Mouse (Mus musculus) frontal cortex, adult 2 months (tissue): Measurements from ENCODE around the gene C1qtnf1. TPM values are rescaled to one million over a fixed set of nuclear protein-coding genes. Genes with fewer than 3 reads are reported as not detected.
A peak's percentile ranks its signal among the peaks of the same experiment; 100 is the strongest.
"Not testable (repeated sequence)": the region's sequence is repeated elsewhere in the genome, so short reads cannot be mapped to it uniquely, and the experiment has no call there.

Experiments used
- DNase-seq, 2 experiments: peaks; one replicate each; pipeline ENCODE4 v3.0.0; 2022; ENCODE audit warnings: low spot score in 1 of 2; ENCODE audit errors: extremely low spot score in 1 of 2
- polyA plus RNA-seq: library from polyadenylated mRNA; depleted of rRNA; stranded (reverse); fragments of >200 nt; gene quantifications from 2 replicates; pipeline ENCODE4 v1.2.3, GENCODE M21; 2012; rRNA removed

Gene C1qtnf1
- 2.6 and 3.4 TPM in 2 replicates for polyA plus RNA-seq

- DNase-seq, result peak in 1 of 2 experiments; percentile 15
Observed at GRCm38 (mm10) chr11:118427986-118428385, at the start of gene C1qtnf1. C1qtnf1 (plus strand) TSS chr11:118428203.

DNA sequence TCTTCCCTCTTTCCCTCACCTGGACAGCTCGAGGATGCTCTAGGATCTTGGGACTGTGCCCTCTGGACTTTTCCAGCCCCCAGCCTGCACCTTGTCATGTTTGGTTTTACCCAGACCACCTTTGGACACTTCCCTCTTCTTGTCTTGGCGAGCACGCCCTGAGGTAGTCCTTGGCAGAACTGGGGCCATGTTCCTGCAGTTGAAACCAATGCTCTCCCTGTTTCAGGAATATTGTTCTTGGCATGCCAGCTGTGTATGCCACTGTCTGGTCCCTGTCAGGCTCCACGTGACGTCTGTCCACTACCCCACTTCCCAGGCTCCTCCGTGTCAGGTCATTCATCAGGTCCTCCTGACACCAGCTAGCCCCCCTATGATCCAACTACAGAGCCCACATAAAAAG, 49.3 kb upstream of the C1qtnf1 start:
- no peak for DNase-seq

- DNase-seq, result peak in 1 of 2 experiments; percentile 94
Observed at GRCm38 (mm10) chr11:118379251-118380009, 48.6 kb upstream of the C1qtnf1 start.

DNA sequence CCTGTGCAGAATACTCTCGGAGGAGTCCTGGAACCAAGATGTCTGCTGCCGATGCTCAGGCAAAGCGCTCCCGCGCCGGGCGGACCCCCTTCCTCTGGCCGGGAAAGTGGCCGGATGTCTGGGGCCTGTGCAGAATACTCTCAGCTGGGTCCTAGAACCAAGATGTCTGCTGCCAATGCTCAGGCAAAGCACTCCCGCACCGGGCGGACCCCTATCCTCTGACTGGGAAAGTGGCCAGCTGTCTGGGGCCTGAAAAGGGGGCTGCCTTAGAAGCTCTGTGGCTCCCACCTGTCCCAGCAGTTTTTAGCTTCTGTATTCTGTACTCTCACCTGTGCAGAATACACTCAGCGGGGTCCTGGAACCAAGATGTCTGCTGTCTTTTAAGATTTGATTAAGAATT, 40.2 kb upstream of the C1qtnf1 start:
- not testable (repeated sequence) for DNase-seq

- no peak for DNase-seq
Observed at GRCm38 (mm10) chr11:118393991-118394390, 34.0 kb upstream of the C1qtnf1 start.

DNA sequence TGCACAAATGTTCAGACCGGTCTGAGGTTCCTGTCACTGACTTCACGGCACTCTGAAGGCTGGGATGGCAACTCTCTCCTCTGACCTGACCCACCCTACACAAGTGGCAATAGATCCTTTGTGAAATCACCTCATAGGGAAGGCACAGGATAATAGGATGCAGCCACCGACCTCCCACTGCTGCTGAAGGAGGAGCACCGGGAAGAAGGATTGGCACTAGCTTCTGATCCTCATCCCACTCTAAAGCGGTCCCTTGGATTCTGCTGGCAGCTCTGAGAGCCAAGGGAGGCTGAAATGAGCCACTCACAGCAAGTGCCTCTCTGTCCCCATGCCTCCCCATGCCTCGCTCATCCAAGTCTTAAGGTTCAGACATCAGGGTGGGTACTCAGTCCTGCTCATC, 33.5 kb upstream of the C1qtnf1 start:
- DNase-seq, result no peak

GRCm38 (mm10) chr11:118397806-118398530, 30.0 kb upstream of the C1qtnf1 start:
- DNase-seq, result no peak

DNA sequence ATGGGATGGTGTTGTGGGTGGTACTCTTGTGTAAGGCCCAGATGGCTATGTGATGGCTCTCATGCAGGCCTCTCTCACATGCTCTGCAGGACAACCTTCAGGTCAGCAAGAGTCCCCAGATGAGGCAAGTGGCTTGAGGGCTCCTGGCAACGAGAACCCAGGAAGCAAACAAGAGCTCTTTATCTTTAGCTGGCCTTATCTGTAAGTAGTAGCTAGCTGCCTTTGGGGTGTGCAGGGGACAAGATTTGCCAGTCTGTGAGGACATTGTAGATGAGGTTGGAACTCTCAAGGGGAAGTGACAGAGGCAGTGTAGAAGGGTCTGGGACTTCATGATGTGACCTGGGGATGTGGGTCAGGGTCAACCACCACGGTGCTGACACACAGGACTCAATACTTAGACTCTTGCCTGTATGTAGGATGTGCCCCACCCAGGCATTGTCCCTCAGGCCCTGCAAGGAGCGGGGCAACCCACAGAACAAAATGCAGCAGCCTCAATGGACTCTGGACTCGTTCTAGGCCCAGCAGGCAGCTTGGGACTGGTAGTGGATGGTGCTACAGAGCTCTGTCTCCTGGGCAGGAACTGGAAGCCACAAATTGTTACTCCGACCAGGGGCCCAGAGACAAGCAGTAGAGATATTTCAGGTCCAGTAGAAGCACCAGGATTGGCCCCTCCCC, 28.0 kb upstream of the C1qtnf1 start:
- no peak for DNase-seq

- no peak for DNase-seq
Observed at GRCm38 (mm10) chr11:118400566-118400936, 27.5 kb upstream of the C1qtnf1 start.

DNA sequence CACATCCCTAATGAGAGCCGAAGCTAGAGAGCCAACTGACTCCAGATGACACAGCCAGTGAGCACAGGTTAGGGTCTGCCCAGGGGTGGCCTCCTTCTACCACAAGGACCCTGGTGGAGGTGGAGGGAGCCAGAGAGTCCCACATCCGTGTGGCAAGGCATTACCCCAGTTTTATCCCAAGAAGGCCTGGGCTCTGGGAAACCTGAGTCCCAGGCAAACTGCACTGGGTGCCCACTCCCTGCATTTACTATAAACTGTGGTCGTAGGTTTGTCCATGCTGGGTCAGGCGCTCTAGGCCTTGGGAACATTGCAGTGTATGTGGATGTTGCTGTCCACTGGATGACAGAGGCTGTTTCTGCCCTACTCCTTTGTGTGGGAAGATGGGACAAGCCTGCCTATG, 26.8 kb upstream of the C1qtnf1 start:
- no peak for DNase-seq

DNA sequence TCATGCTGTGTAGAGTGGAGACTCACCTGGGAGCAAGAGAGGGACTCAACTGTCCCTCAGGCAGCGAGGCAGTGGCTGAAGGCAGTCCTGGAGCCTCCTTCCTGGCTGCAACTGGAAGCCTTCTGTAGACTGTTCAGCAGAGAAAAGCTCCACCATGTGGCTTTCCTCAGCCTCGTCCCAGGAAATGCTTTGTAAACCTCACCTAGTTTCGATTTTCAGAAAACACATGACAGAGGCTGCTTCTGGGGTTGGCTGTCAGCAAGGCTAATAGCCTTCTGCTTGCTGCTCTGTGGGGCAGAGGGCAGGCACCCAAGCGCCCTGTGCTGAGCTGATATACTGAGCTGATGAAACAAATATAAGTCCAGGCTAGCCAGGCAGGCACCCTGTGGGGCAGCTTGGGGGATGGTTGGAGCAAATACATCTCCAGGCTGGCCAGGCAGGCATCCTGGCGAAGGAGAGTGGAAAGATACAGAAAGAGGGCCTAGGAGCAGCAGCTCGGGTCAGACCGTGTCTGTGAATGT, 26.2 kb upstream of the C1qtnf1 start, which contains the start of gene Lgals3bp:
Gene Lgals3bp, minus strand, starts transcription at position 333 of the 521 bp plus-strand sequence.
- peak; percentile 43 to 73 for DNase-seq

GRCm38 (mm10) chr11:118403183-118403582, 24.8 kb upstream of the C1qtnf1 start:
- DNase-seq, result no peak

DNA sequence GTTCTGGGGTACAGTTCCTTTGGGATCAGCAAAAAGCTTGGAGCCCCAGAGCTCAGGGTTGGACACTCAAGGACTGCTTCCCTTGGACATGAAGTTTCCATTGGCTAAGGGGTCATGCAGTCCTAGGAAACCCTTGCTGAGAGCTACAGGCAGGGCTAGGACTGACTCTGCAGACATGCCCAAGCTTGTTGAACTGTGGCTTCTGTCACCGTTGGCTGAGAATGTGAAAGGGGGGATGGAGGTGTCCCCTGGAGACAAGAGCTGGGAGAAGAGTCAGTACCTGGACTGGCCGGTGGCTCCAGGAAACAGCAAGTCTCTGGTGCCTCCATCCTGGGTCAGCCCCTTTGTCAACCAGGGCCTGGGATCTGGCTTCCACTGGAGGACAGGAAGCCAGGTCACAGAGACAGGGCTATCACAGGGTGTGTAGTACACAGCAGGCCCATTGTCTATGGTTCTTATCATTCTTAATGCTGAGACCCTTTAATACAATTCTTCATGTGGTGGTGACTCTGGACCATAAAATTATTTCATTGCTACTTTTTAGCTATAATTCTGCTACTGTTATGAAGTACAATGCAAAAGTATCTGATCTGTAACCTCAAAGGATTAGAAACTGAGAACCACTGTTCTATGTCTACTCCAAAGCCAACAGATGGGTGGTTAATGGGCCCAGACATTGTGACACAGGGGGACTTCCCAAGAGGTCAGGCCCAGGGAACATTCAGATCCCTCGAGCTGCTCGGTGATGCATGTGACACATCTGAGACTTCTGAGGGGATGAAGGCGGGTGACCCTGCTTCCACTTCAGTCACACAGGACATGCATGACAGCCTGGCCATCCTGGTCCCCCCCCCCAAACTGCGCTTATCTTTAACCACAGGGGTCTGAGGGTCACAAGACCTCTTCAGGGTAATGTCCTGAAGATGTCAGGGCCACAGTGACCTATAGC, 23.8 kb upstream of the C1qtnf1 start:
- no peak for DNase-seq

DNA sequence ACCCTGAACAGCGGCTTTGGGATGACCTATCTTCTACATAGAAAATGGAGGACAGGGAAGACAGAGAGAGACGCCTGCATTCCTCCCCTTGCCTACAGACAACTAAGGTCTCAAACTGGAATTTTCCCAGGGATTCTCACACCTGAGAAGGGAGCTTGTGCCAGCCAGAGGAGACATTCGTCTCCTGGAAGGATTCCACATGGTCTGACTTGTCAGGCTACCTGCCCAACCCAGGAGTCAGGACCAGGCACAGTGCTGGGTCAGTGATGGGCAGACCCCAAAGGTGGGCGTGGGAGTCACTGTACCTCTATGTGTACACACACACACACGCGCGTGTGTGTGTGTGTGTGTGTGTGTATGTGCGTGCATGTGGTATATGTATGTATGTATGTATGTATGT, 22.7 kb upstream of the C1qtnf1 start:
- no peak for DNase-seq

GRCm38 (mm10) chr11:118406521-118406920, 21.5 kb upstream of the C1qtnf1 start:
- no peak for DNase-seq

DNA sequence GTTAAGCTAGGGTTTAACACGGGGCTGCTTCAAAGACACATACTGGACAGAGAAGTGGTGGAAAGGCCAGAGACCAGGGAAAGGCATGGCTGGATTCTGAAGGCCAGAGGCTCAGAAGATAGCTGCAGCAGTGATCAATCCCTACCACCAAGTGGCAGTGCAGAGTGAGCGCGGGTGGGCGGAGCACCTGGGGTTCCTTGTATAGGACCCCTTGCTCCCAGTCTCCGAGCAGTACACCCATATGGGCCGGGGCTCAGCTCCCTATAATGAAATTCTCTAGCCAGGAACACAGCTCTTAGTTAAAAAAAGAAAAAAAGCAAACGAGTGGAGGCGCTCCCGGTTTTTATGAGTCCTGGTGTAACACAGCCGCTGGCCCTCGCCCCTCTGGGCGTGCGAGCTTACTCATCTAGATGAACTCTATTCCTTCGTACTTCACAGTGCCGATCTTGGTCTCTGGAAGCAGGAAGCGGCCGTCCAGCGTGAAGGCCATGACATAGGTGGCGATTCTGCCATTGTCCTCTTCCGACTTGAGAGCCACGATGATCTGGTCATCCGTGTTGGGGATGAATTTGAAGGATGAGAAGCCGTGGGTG, 20.6 kb upstream of the C1qtnf1 start:
- peak in 1 of 2 experiments; percentile 59 for DNase-seq

DNA sequence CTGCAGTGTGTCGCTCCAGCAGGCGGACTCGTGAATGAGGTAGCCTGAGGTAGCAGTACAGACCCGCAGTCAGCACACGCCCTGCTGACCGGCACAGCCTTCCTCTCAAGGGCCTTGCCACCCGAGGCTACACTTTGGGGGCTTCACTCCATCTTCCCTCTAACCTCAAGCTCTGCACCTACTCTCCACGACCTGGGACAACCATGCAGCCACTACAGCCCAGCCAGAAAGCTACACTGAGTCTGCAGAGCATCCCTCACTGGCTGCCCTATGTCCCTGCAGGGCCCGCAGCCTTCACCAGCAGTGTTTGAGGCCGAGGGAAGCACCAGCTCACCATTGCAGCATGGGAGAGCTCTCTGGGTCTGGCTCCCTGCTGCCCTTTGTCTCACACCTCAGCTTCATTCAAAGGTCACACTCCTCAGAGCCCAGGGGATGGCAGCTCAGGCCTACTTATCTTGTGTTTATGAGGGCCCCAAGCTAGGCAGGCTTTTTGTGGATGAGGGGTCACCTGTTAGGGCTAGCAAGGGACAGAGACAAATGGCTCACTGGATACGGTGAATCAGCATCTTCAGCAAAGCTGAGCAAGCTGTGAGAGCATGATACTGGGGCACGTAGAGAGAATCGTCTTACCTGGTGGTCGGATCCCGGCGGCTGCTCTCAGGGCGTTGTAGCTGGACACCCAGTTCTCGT, 19.8 kb upstream of the C1qtnf1 start:
- DNase-seq, result no peak

- DNase-seq, result no peak
Observed at GRCm38 (mm10) chr11:118409106-118410072, 18.6 kb upstream of the C1qtnf1 start.
